Mouse (Mus musculus) myocyte (in vitro differentiated cells): ENCODE measurements around the gene Vps37d. TPM values are rescaled to one million over a fixed set of nuclear protein-coding genes. Genes with fewer than 3 reads are reported as not detected.

Source experiments
- H3K27me3 ChIP-seq: one replicate; pipeline ENCODE4 v1.6.1; 2011; ENCODE audit not compliant: control insufficient read depth, insufficient read depth, insufficient read length
- H3K36me3 ChIP-seq: one replicate; pipeline ENCODE4 v1.6.1; 2011; ENCODE audit not compliant: control insufficient read depth, insufficient read depth
- H3K4me2 ChIP-seq: one replicate; pipeline ENCODE4 v1.6.1; 2011; ENCODE audit warnings: low read depth, control low read depth
- H3K4me3 ChIP-seq: one replicate; pipeline ENCODE4 v1.5.1; 2011; ENCODE audit warnings: mild to moderate bottlenecking, control low read depth, moderate library complexity
- H3K79me2 ChIP-seq: one replicate; pipeline ENCODE4 v1.6.1; 2011; ENCODE audit not compliant: control insufficient read depth, insufficient read depth
- H3ac ChIP-seq: one replicate; pipeline ENCODE4 v1.6.1; 2011; ENCODE audit not compliant: control insufficient read depth, insufficient read length
- CEBPB ChIP-seq: IDR thresholded peaks from 2 replicates; pipeline ENCODE4 v1.6.1; 2011; ENCODE audit warnings: mild to moderate bottlenecking, moderate library complexity; ENCODE audit not compliant: poor library complexity, insufficient read depth, severe bottlenecking
- E2F4 ChIP-seq: IDR thresholded peaks from one replicate; pipeline ENCODE4 v1.6.1; 2011; ENCODE audit warnings: mild to moderate bottlenecking, control low read depth, moderate library complexity; ENCODE audit not compliant: insufficient read depth
- MAX ChIP-seq: IDR thresholded peaks from one replicate; pipeline ENCODE4 v1.6.1; 2011; ENCODE audit warnings: low read depth, mild to moderate bottlenecking, control low read depth
- MYOD1 ChIP-seq, 3 experiments: IDR thresholded peaks; one replicate each; pipeline ENCODE4 v1.6.1; 2011; ENCODE audit warnings: control low read depth in 2 of 3, low read depth in 2 of 3, mild to moderate bottlenecking in 2 of 3, moderate library complexity in 1 of 3; ENCODE audit not compliant: insufficient read length in 2 of 3, control insufficient read depth in 1 of 3
- MYOG ChIP-seq, 3 experiments: IDR thresholded peaks; one replicate each; pipeline ENCODE4 v1.6.1; 2011; ENCODE audit warnings: control low read depth in 2 of 3, low read depth in 2 of 3, mild to moderate bottlenecking in 2 of 3; ENCODE audit not compliant: insufficient read length in 2 of 3, control insufficient read depth in 1 of 3, insufficient read depth in 1 of 3
- POLR2A ChIP-seq: IDR thresholded peaks from one replicate; pipeline ENCODE4 v1.6.1; 2011; ENCODE audit warnings: low read depth, mild to moderate bottlenecking, control low read depth, moderate library complexity; ENCODE audit not compliant: insufficient read length
- POLR2AphosphoS2 ChIP-seq: IDR thresholded peaks from one replicate; pipeline ENCODE4 v1.6.1; 2011; ENCODE audit warnings: low read depth, control low read depth; ENCODE audit not compliant: insufficient read length
- REST ChIP-seq: IDR thresholded peaks from one replicate; pipeline ENCODE4 v1.6.1; 2011; ENCODE audit warnings: mild to moderate bottlenecking, control low read depth, moderate library complexity; ENCODE audit not compliant: insufficient read depth, insufficient read length
- SRF ChIP-seq: IDR thresholded peaks from one replicate; pipeline ENCODE4 v1.6.1; 2011; ENCODE audit warnings: low read depth; ENCODE audit not compliant: control insufficient read depth, insufficient read length
- TCF12 ChIP-seq: IDR thresholded peaks from one replicate; pipeline ENCODE4 v1.6.1; 2011; ENCODE audit warnings: mild to moderate bottlenecking, control low read depth; ENCODE audit not compliant: poor library complexity, insufficient read depth, severe bottlenecking
- TCF3 ChIP-seq: IDR thresholded peaks from one replicate; pipeline ENCODE4 v1.6.1; 2011; ENCODE audit warnings: low read depth, control low read depth; ENCODE audit not compliant: insufficient read length
- USF1 ChIP-seq: IDR thresholded peaks from one replicate; pipeline ENCODE4 v1.6.1; 2011; ENCODE audit warnings: low read depth, mild to moderate bottlenecking, control low read depth, moderate library complexity
- polyA plus RNA-seq: library from polyadenylated mRNA; unstranded; fragments of >200 nt; fragmentation: generic; extraction: Trizol; gene quantifications from one replicate; pipeline ENCODE4 v1.2.1, GENCODE M21; 2012; ENCODE audit warnings: missing spikeins

Gene Vps37d
- polyA plus RNA-seq, 1 experiment: 3.3 TPM

- Histone ChIP-seq H3K27me3 (peaks cover 50% of the 10 kb centered on the region), H3K4me2 (peak overlapping the region; percentile 13), H3K79me2 (no peaks in the 10 kb centered on the region), H3ac (no peak overlapping the region), H3K36me3 (no peaks in the 10 kb centered on the region), H3K4me3 (no peak overlapping the region)
- TF ChIP-seq MYOD1 (IDR thresholded peaks at IDR 0.05; ENCODE audit: control insufficient read depth in 1 of 3, insufficient read length in 2 of 3, low read depth in 2 of 3): peak in 1 of 3 experiments; percentile 4
- TF ChIP-seq MAX: no peak
These were observed 29.7 kb upstream of the Vps37d start for GRCm38 (mm10) chr5:135107521-135108501.

GRCm38 (mm10) chr5:135106758-135107256, 28.7 kb upstream of the Vps37d start:
- Histone ChIP-seq H3K79me2 (no peaks in the 10 kb centered on the region), H3K27me3 (peaks cover 50% of the 10 kb centered on the region), H3ac (no peak overlapping the region), H3K36me3 (no peaks in the 10 kb centered on the region), H3K4me3 (no peak overlapping the region), H3K4me2 (no peak overlapping the region)
- no peak for TF ChIP-seq SRF
- no peak for TF ChIP-seq MAX
- TF ChIP-seq POLR2A: no peak
- TF ChIP-seq CEBPB: no peak
- no peak for TF ChIP-seq MYOG (IDR thresholded peaks at IDR 0.05; ENCODE audit: control insufficient read depth in 1 of 3, insufficient read depth in 1 of 3, insufficient read length in 2 of 3, low read depth in 2 of 3)
- TF ChIP-seq USF1: no peak
- no peak for TF ChIP-seq TCF12
- TF ChIP-seq TCF3: no peak

GRCm38 (mm10) chr5:135103999-135104660, 26.1 kb upstream of the Vps37d start:
- H3K36me3 ChIP-seq: no peaks in the 10 kb centered on the region
- H3K79me2 ChIP-seq: no peaks in the 10 kb centered on the region
- no peak overlapping the region for H3K4me3 ChIP-seq
- TF ChIP-seq TCF3 (no peak), POLR2AphosphoS2 (no peak), E2F4 (no peak), MAX (no peak)
- peaks cover 35% of the 10 kb centered on the region for H3K27me3 ChIP-seq
- no peak overlapping the region for H3K4me2 ChIP-seq
- no peak overlapping the region for H3ac ChIP-seq

- Histone ChIP-seq H3K4me2 (no peak overlapping the region), H3K36me3 (no peaks in the 10 kb centered on the region), H3K4me3 (no peak overlapping the region), H3ac (no peak overlapping the region), H3K79me2 (no peaks in the 10 kb centered on the region), H3K27me3 (peaks cover 31% of the 10 kb centered on the region)
- TF ChIP-seq USF1 (no peak), MYOD1 (IDR thresholded peaks at IDR 0.05; ENCODE audit: control insufficient read depth in 1 of 3, insufficient read length in 2 of 3, low read depth in 2 of 3) (no peak), TCF12 (no peak), MAX (no peak), REST (no peak), CEBPB (no peak), E2F4 (no peak), POLR2A (no peak), POLR2AphosphoS2 (no peak), SRF (no peak), TCF3 (no peak), MYOG (IDR thresholded peaks at IDR 0.05; ENCODE audit: control insufficient read depth in 1 of 3, insufficient read depth in 1 of 3, insufficient read length in 2 of 3, low read depth in 2 of 3) (no peak)
These were observed 22.9 kb upstream of the Vps37d start for GRCm38 (mm10) chr5:135100981-135101380.

DNA sequence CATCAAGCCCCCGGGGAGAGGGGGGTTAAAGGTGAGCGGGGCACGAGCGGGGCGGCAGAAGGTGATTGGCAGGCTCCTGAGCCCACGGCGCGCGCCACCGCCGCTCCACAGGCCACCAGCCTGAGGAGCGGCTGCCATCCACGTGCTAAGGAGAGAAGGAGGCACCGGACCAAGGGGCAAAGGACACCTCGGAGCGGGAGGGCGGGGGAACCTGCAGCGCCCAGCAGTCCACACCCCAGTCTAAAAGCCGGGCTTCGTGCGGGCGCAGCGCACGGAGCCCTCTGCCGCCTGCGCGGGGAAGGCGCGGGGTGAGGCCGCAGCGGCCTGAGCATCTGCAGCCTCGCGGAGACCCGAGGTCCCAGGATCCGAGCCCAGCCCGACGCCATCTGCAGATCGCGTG, 11.6 kb upstream of the Vps37d start, which contains the start of gene Mlxipl:
Gene Mlxipl, plus strand, starts transcription at position 238 of the 400 bp plus-strand sequence.
- Histone ChIP-seq H3K36me3 (no peaks in the 10 kb centered on the region), H3K4me2 (no peak within 1 kb of the TSS), H3K79me2 (no peaks in the 10 kb centered on the region), H3ac (no peak within 1 kb of the TSS), H3K4me3 (no peak within 1 kb of the TSS), H3K27me3 (peaks cover 79% of the 10 kb centered on the region)
- TF ChIP-seq TCF3 (no peak), E2F4 (no peak), MYOG (IDR thresholded peaks at IDR 0.05; ENCODE audit: control insufficient read depth in 1 of 3, insufficient read depth in 1 of 3, insufficient read length in 2 of 3, low read depth in 2 of 3) (no peak), REST (no peak), MYOD1 (IDR thresholded peaks at IDR 0.05; ENCODE audit: control insufficient read depth in 1 of 3, insufficient read length in 2 of 3, low read depth in 2 of 3) (no peak)
